Mouse (Mus musculus): ENCODE measurements around the gene Pdik1l.

GRCm38 (mm10) chr4:134230431-134230830 is 57.3 kb downstream of the Pdik1l start:
- TF ChIP-seq POLR2A (IDR thresholded peaks at IDR 0.05; ENCODE audit: borderline replicate concordance, insufficient read depth, low read length) (no peak), CTCF (IDR thresholded peaks at IDR 0.05; ENCODE audit: borderline replicate concordance, insufficient read depth, low read depth, low read length) (no peak)
